Mouse (Mus musculus) liver (tissue): Measurements from ENCODE around the gene Gm21992.

Experiments
- DNase-seq: peaks from one replicate; pipeline ENCODE4 v3.0.0-alpha.2; 2020; ENCODE audit warnings: mixed read lengths

Gene Gm21992

DNA sequence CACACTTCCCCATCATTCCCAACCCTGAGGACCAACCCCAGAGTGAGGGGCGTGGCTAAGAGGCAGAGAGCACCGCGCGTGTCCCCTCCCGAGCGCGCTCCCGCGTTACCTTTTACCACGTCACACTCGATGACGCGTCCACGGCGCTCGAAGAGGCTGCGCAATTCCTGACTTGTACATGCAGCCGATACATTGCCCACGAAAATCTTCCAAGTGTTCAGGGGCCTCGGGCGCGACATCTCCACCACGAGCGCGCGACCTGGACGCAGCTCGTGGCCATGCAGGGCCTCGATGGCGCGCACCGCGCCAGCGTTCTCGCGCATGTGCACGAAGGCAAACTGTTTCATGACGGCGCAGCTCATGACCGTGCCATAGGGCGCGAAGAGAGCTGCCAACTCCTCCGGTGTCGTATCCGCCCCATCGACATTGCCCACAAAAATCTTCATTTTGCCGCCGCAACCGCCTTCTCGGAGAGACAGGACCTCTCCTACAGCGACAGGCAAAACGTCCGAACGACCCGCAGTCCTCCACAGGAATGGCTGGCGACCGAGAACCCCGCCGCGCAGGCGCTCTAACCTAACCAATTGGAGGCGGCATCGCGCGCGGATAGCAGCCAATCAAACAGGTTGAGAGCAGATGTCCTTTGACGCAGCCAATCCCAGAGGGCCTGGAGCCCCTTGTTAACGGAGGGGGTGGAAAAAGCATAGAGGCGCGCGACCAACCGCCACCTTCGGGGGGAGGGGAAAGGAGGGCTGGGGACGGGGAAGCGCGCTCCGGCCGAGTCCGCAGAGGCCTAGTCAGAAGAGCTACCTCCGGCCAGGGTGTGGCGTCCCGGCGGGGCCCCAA is at the start of gene Gm21992, which contains the start of gene Rbm14:
Gene Gm21992 (minus strand): TSS at position 550 of the 846 bp plus-strand sequence.
Gene Rbm14 (minus strand): TSS at position 572 of the 846 bp plus-strand sequence.
- DNase-seq = peak; percentile 98

DNA sequence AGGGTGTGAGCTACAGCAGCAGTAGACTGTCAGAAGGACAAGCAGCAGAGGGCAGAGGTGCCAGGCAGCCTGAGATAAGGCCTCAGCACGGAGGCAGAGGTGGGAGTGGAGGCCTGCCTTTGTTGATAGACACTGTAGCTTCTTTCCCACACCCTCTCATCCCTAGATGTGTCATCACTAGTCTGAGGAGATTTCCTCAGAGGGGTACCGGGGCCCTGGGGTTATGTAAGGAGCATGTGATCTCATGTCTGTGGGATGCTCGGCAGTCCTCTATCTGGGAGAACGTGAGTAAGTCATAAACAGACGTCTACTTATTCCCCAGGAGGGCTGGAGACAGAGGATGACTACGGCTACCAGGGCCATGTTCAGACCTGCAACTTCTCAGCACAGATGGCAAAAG is 47.7 kb upstream of the Gm21992 start:
- DNase-seq = peak; percentile 90

DNA sequence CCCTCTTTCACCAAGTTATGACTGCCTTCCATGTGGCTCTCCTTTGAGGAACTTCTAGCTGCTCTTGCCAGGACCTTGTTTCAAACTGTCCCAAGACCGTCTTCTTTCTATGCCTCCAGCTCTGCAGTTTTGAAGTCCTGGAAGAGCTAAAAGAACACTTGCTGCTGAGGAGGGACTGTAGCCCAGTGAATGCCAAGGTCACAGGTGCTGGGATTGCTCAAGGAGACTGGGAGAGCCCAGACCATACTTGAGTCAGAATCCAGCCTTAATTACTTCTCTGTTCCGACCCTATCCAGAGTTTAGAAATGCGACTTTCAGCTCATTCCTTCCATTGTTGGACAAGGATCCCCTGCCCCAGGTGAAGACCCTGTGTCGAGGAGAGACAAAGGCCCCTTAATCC is 44.5 kb upstream of the Gm21992 start:
- DNase-seq = no peak

DNA sequence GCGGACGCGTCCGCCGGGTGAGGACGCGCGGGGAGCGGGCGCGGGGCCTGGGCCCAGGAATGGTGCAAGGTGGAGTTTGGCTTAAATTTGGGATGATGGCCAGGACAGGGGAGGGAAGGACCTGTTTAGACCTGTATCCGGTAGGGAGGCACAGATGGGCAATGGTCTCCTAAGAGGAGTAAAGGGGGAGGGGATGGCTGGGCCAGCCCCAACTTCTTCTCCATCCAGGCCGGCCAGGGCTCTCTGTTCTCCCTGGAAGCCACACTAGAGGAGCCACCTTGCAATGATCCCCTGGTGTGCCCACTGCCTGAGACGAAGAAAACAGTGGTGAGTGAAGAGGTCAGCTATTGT is 44.0 kb upstream of the Gm21992 start:
- DNase-seq = no peak

DNA sequence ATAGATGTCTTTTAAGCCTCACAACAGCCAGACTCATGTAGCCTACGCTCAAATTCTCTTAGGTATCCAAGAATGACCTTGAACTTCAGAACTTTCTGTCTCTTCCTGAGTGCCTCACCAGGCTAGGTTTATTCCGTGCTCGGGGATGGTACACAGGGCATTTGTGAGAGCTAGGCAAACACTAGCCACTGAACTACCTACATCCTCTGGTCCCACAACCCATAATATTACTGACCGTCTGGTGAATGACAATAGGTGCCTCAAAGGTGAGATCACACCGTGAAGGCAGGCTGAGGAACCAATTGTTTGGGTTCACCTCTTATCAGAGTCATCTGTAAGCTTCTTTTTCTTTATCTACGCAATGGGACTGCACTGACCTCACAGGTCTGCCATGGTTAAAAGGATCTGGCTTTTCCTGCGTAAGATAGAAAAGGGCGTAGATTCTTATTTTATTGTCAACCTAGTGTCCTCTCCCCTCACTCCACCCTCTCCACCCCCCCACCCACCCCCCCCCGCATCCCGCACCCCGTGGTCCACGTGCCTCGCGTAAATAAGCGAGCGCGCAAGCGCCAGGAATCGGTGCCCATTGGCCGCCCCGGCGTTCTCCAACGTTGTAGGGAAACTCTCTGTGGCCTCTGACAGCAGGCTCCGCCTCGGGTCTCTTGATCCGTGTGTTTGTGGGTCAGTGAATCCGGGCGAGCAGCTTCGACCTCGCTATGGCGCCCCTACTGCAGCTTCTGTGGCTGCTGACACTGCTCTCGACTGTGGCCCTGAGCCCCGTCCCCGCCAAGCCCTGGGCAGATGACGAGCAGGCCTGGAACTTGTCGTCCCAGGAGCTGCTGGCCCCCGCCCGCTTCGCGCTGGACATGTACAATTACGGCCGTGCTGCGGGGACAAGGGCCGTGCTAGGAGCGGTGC is 43.4 kb upstream of the Gm21992 start, which contains the start of gene Ctsf:
Gene Ctsf (plus strand): TSS at position 579 of the 918 bp plus-strand sequence.
- peak; percentile 81 for DNase-seq

DNA sequence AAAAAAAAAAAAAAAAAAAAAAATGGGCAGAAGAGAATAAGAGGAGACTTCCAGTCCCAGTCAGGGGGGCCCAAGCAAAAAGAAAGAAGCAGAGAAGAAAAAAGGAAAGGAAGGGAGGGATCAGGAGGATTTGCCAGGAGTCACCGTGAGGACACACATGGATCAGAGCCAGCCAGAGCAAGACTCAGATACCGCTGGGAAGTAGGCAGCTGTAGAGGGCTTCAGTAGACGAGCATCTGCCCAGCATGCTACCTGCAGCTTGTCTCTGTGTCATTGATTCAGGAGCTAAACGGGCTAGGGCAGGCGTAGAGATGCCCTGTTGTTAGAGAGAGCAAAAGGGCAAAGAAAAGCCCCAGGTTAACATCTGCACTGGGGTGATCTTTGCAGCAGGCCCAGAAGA is 38.9 kb upstream of the Gm21992 start:
- no peak for DNase-seq

DNA sequence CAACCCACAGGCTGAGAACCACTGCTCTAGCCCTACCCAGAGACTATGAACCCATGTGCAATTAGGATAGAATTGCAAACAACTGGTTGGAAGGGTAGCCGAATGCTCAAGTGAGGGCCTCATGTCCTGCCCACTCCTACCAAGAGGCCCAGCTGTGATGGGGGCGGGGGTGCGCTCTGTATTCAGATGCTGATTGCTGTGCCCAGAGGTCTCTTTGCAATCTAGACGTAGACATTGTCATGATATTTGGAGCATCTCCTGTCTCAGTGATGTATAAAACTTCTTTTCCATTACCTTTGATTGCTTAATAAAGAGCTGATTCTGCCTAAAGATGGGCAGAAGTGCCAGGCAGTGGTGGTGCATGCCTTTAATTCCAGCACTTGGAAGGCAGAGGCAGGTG is 38.4 kb upstream of the Gm21992 start:
- DNase-seq = no peak

DNA sequence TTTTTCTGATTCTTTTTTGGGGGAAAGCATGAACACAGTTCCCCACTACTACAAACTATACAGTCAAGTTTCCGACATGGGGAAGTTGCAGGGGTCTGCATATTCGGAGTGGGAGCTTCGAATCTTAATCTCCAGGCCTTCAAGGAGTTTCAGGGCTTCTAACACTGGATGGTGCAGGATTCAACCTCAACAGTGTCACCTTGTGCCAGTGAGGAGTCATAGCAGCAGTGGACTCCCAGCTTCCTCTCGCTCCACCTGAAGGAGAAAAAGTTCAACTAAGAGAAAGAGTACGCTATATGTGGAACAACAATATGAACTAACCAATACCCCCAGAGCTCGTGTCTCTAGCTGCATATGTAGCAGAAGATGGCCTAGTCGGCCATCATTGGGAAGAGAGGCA is 36.1 kb upstream of the Gm21992 start:
- DNase-seq = peak; percentile 29

DNA sequence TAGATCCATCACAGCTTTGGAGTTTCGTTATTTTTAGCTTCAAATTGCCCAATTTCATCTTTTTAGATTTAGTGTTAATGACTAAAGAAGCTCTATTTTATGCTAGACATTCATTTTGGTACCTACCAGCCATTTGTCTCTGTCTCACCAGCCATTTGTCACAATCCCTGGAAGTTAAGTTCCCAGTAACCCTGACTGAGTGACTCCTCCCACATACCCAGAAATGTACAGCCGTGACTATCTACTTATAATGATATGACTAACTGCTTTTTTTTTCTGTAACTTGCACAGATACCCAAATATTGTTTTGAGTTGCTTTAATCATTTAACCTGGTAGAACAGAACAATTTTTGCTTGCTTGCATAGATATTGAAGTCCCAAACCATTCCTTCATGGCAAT is 34.4 kb upstream of the Gm21992 start:
- no peak for DNase-seq

DNA sequence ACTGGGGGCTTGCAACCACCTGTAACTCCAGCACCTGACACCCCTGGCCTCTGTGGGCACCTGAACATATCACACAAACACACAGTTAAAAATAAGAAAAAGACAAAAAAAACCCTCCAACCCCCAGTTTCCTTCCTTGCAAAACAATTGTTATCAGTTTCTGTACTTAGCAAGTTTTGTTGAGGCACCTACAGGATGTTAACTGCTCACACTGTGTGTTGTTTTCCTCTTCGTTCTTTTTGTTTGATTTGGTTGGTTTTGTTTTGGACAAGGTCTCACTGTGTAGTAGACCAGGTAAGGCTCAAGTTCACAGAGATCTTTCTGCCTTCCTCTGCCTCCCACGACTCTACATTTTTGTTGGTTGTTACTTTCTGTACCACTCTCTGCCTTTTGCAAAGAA is 31.2 kb upstream of the Gm21992 start:
- no peak for DNase-seq

DNA sequence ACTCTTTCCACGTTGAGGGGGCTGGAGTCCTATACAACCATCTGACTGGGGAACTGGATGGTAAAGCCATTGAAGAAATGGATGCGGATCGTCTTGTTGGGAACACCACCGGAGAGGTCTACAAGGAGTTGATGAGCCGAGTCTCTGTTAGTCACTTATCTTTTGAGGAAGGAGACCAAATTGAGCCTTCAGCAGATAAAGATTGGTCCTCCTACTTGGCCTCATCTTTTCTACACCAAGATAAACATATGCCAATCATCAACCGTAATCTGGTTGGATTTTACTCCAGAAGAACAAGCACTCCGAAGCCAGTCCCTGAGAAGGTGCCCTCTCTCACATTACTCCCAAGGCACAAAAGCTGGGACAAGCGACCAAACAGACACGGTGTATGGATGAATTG is 29.4 kb upstream of the Gm21992 start:
- no peak for DNase-seq

DNA sequence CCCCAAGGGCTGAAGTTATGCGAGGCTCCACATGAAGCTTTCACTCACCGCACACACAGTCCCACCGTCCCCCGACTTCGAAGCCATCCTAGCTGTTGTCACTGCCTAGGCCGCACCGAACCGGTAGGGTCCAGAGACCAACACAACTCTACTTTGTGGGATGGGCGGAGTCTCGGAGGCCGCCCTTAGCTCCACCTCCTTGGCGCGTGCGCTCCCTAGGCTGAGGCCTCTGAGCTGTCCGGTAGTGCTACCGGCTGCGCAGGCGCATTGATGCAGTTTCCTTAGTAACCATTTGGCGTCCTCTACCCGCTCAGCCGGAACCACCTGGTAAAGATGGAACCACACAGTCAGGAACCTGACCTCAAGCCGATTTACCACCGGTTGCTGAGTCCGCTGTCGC is 27.7 kb upstream of the Gm21992 start, which contains the start of the genes Ccs and Ccdc87:
Gene Ccs (minus strand): TSS at position 184 of the 400 bp plus-strand sequence.
Gene Ccdc87 (plus strand): TSS at position 218 of the 400 bp plus-strand sequence.
- peak; percentile 97 for DNase-seq

DNA sequence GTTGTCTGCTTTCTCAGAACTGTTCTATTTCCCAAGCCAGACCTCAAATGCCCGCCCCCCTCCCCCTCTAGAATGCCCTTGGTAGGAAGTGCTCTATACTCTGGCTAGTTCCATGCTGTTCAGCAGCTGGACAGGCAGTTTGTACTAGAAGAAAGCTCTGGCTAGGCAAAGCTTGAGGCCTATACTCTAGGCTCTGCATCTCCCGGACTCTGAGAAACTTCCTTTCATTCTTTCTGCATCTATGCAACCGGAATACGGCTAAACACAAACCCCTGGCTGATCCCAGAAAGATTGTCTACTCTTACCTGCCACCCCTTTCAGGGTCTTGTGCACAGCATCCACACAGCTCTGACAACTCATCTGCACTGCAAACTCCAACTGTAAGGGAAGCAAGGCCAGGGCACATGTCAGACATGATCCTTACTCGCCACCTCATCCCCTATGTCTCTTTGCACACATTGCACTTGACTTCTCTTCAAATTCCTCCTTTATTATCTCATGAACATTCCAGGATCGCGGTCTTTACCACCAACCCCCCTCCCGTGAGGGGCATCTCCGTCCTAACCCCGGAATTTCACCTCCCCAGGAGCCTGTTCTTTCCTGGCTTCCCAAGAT is 27.2 kb upstream of the Gm21992 start:
- DNase-seq = no peak

DNA sequence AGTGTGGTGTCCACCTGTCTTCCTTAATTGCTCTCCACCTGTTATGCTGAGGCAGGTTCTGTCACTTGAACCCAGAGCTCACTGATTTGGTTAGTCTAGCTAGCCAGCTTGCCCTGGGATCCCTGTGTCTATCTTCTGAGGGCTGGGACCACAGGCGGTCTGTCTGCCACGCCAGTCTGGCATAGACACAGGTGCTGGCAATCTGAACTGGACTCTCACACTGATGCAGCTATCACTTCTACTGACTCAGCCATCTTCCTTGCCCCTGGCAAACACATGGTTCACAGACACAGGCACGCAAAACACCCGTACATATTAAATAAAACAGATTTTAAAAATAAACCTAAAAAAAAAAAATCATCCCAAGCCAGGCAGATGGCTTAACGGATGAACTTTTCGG is 25.6 kb upstream of the Gm21992 start:
- DNase-seq = no peak

DNA sequence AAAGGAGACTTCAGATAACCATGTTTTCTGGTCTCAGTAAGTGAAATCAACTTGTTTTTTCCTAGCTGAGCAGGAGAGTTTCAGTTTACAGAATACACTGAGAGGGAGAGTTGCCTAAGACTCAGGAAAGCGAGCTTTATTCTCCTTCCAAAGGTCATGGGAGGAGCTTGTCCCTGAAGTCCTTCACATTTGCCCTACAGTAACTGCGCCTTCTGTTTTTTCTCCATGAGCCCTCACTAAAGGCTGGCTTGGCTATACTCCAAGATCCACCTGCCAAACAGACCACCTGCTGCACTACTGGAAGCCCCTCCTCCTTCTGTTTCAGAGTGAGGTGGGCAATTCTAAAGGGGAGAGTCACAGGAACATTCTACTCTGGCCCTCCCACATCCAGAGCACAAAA is 24.7 kb upstream of the Gm21992 start:
- no peak for DNase-seq

DNA sequence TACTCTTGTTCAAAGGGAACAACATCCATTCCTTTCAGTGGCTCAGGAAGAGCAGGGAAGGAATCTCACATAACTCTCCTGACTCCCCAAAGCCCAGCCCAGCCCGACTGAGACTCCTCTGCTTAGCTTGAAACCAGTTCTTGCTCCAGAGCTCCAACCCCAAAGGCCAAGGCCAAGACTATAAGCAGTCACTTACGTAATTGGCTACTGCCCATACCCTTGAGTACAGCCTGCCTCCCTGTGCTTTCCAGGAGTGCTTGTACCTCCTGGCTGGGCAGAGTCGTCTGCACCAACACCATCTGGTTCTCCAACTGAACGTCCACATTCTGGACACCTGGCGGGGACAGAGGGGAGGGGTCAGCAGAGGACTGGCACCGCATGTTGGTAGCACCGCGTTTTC is 22.6 kb upstream of the Gm21992 start:
- DNase-seq = no peak

DNA sequence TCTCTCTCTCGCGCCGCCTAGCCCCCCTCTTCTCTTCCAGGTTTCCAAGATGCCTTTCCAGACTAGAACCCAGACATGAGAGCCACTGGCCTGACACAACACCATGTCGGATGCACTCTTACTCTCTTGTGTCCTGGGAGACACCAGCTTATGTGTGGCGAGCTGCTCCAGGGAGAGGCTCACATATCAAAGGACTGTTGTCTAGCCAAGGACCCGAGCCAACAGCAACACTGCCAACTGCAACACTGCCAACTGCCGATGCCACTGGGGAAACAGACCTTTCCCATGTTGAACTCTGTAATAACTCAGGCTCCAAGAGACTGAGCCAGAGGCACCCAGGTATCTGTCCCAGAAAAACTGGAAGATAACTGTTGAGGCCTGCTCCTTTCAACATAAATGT is 17.7 kb upstream of the Gm21992 start:
- DNase-seq = no peak

DNA sequence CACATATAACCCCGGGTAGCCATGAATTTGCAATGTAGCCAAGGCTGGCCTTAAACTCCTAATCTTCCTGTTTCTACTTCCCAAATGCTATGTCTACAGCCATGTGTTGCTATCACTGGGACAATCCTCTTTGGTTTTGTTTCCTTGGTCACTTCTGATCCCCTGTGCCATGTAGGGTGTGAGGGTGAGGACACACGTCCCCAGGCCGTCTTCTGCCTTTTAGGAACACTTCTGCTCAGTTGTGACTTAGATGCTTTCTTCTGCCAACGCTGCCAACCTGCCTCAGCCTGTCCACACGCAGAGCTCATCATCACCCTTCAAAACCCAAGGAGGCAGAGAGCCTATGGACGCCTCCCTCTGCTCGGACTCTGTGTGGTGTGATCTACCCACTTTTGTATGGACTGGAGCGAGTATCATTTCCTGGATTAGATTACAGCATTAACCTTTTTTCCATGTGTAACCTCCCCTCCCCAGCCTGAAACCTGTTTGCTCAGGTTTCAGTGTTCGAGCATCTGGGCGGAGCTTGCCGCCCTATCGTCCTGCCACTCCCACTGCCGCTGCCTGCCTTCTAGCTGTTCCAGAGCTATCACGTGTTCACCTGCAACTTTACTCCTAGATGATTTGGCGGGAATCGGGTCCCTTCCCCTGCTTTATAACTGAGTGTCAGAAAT is 17.2 kb upstream of the Gm21992 start:
- peak; percentile 52 for DNase-seq

DNA sequence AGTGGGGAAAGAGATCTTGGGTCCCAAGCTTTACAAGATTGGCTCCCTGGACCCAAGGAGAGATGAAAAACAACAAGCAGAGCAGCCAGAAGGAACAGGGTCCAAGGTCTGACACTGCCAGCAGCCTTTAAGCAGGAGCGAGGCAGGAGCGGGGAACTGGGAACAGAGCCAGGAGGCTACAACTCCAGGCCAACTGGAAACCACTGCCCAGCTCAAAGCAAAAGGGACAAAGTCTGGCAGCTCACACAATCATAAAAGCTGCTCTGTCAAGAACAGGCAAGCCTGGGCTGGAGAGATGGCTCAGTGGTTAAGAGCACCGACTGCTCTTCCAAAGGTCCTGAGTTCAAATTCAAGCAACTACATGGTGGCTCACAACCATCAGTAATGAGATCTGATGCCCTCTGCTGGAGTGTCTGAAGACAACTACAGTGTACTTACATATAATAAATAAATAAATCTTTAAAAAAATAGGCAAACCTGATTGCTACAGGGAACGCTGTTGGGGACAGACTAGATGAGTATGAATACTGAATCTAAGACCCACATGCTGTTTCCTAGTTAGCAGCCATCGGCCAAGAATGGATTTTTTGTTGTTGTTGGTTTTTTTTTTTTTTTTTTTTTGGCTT is 9.4 kb upstream of the Gm21992 start:
- peak; percentile 35 for DNase-seq

DNA sequence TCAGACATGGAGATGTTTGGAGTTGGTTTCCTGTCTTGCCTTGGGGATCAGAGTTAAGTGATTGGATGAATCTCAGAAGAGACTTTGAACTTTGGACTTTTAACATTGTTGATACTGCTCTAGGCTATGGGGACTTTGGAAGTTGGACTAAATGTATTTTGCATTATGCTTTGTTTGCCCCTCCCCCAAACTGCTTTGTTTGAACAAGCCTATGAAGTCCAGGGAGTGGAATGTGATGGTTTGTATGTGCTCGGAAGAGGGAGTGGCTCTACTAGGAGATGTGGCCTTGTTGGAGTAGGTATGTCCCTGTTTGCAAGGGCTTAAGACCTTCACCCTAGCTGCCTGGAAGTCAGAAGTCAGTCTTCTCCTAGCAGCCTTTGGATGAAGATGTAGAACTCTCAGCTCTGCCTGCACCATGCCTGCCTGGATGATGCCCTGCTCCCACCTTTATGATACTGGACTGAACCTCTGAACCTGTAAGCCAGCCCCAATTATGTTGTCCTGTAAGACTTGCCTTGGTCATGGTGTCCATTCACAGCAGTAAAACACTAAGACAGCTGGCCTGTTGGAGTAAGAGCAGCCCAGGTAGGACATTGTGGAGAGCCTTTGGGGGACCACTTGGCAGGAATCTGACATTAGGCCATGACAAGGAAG is 5.9 kb upstream of the Gm21992 start:
- DNase-seq = no peak

DNA sequence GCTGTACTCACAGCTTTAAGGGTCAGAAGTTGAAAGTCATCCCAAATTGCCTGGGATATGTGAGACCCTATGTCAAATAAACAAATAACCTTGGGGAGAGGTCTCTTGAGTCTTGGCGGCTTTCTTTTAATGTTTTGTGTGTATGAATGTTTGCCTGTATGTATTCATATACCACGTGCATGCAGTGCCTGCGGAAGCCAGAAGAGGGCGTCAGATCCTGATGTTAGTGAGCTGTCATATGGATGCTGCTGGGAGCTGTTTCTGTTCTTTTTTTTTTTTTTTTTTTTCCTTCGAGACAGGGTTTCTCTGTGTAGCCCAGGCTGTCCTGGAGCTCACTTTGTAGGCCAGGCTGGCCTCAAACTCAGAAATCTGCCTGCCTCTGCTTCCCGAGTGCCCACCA is 1.6 kb upstream of the Gm21992 start:
- DNase-seq = peak; percentile 64
